7 mouse cellular contexts compared by ENCODE assay signal in genomic region chr3:40893816-40894258, GRCm38 (mm10). TPM values are rescaled to one million over a fixed set of nuclear protein-coding genes. Genes with fewer than 3 reads are reported as not detected.
DNase-seq lines count a peak whose midpoint lies in the region; ATAC-seq lines count a peak whose summit lies in the region.
"Not testable (repeated sequence)": the region's sequence is repeated elsewhere in the genome, so short reads cannot be mapped to it uniquely, and the experiment has no call there.

No protein-coding gene starts in this region.

- peak overlapping the region; percentile 56 for H3K4me2 ChIP-seq in intestine, embryonic 15.5 days (replicated peaks)

- H3K4me3 ChIP-seq in intestine, embryonic 15.5 days (replicated peaks), result peak overlapping the region; percentile 49
- H3K4me3 ChIP-seq in midbrain, embryonic 10.5 days, result peak overlapping the region; percentile 63

- not testable (repeated sequence) for H3K9me3 ChIP-seq in intestine, embryonic 15.5 days; midbrain, embryonic 10.5 days (replicated peaks)

- not testable (repeated sequence) for H3K36me3 ChIP-seq in intestine, embryonic 15.5 days; midbrain, embryonic 10.5 days

- peak; percentile 99 for ATAC-seq in intestine, embryonic 15.5 days

- intact Hi-C loops in gastrocnemius, postnatal 36 days (cut with DNase I), result loop anchor here (2.0 kb wide), 1 partner anchor 55 kb away; the partner anchor contains the start of gene Larp1b
- intact Hi-C loops in left cerebral cortex, postnatal 25 days (cut with DNase I), result loop anchor here (2.0 kb wide), 1 partner anchor 55 kb away; the partner anchor contains the start of gene Larp1b

- H3K27ac ChIP-seq in intestine, embryonic 15.5 days, result peak overlapping the region; percentile 70
- peak overlapping the region; percentile 81 for H3K27ac ChIP-seq in midbrain, embryonic 10.5 days (replicated peaks)

- H3K27me3 ChIP-seq in intestine, embryonic 15.5 days (replicated peaks); midbrain, embryonic 10.5 days (ENCODE audit: low read depth, poor library complexity, severe bottlenecking): not testable (repeated sequence)

- peak; percentile 90 to 93 for DNase-seq in adrenal gland, adult 18-20 months (ENCODE audit: low spot score in 2 of 2)
- peak; percentile 96 for DNase-seq in embryo, embryonic 11 days
- peak; percentile 97 to 98 for DNase-seq in gastrocnemius, postnatal 36 days
- DNase-seq in left cerebral cortex, postnatal 25 days (ENCODE audit: low spot score in 2 of 2), result peak; percentile 98 to 99
- DNase-seq in midbrain, embryonic 10.5 days (ENCODE audit: low spot score), result peak; percentile 99
- DNase-seq in right cerebral cortex, postnatal 4 days, result peak; percentile 95

- peak overlapping the region; percentile 49 for H3K9ac ChIP-seq in intestine, embryonic 15.5 days

- H3K4me1 ChIP-seq in intestine, embryonic 15.5 days (replicated peaks), result not testable (repeated sequence)
- H3K4me1 ChIP-seq in midbrain, embryonic 10.5 days, result peaks cover 11% of the 10 kb centered on the region

- WGBS in intestine, embryonic 15.5 days, result under 1% methylated on average over 38 of the region's 38 CpGs
- WGBS in midbrain, embryonic 10.5 days, result under 1% methylated on average over 38 of the region's 38 CpGs

RNA-seq across cellular contexts. Expression of gene 1700034I23Rik, which starts 8.5 kb away (rescaled TPM):
- under 1 TPM in 1 of 2 experiments, not detected in 1; 0.16 TPM for total RNA-seq in adrenal gland, adult 18-20 months (2021)
- under 1 TPM in 1 of 2 experiments, not detected in 1; 0.10 TPM for total RNA-seq in gastrocnemius, postnatal 36 days (2021)
- 0.09 and 0.29 TPM in 2 replicates for polyA plus RNA-seq in intestine, embryonic 15.5 days (2015; fragmentation: Nextera tagmentation; extraction: Ambion mirVana)
- total RNA-seq in left cerebral cortex, postnatal 25 days (2021), result under 1 TPM in 1 of 2 experiments, not detected in 1; 0.27 TPM
- polyA plus RNA-seq in midbrain, embryonic 10.5 days (2016; fragmentation: Nextera tagmentation; extraction: Ambion mirVana), result 0.15 and 0.19 TPM in 2 replicates

RNA-seq across cellular contexts. Expression of gene Abhd18, which starts 47.1 kb away (rescaled TPM):
- 1 to 10 TPM; 3.0 to 6.1 TPM for total RNA-seq in adrenal gland, adult 18-20 months (2021)
- total RNA-seq in gastrocnemius, postnatal 36 days (2021), result 10 to 100 TPM; 13.1 to 23.9 TPM
- 8.1 and 8.9 TPM in 2 replicates for polyA plus RNA-seq in intestine, embryonic 15.5 days (2015; fragmentation: Nextera tagmentation; extraction: Ambion mirVana)
- total RNA-seq in left cerebral cortex, postnatal 25 days (2021), result 10 to 100 TPM; 11.8 to 12.6 TPM
- 6.0 and 6.4 TPM in 2 replicates for polyA plus RNA-seq in midbrain, embryonic 10.5 days (2016; fragmentation: Nextera tagmentation; extraction: Ambion mirVana)

RNA-seq across cellular contexts. Expression of gene Mfsd8, which starts 47.2 kb away (rescaled TPM):
- 10 to 100 TPM; 22.3 to 24.6 TPM for total RNA-seq in adrenal gland, adult 18-20 months (2021)
- 10 to 100 TPM; 12.9 to 16.6 TPM for total RNA-seq in gastrocnemius, postnatal 36 days (2021)
- 5.2 and 6.1 TPM in 2 replicates for polyA plus RNA-seq in intestine, embryonic 15.5 days (2015; fragmentation: Nextera tagmentation; extraction: Ambion mirVana)
- 10 to 100 TPM; 19.0 to 20.0 TPM for total RNA-seq in left cerebral cortex, postnatal 25 days (2021)
- polyA plus RNA-seq in midbrain, embryonic 10.5 days (2016; fragmentation: Nextera tagmentation; extraction: Ambion mirVana), result 6.6 and 7.7 TPM in 2 replicates

RNA-seq across cellular contexts. Expression of gene Larp1b, which starts 55.8 kb away (rescaled TPM):
- 10 to 100 TPM; 31.1 to 35.6 TPM for total RNA-seq in adrenal gland, adult 18-20 months (2021)
- total RNA-seq in gastrocnemius, postnatal 36 days (2021), result 10 to 100 TPM; 66.4 to 69.0 TPM
- 10.4 and 14.0 TPM in 2 replicates for polyA plus RNA-seq in intestine, embryonic 15.5 days (2015; fragmentation: Nextera tagmentation; extraction: Ambion mirVana)
- total RNA-seq in left cerebral cortex, postnatal 25 days (2021), result 10 to 100 TPM; 20.8 to 24.7 TPM
- polyA plus RNA-seq in midbrain, embryonic 10.5 days (2016; fragmentation: Nextera tagmentation; extraction: Ambion mirVana), result 1.7 and 2.0 TPM in 2 replicates

Comparison
In these comparisons a context has a peak if more than half of its experiments do, and no peak if none do; other contexts are left out.
1. Peak in every context shown above with its lines: DNase-seq, ATAC-seq, H3K4me3 ChIP-seq and H3K27ac ChIP-seq.